Mouse (Mus musculus) forebrain, embryonic 15.5 days (tissue): ENCODE data around the gene Nup188. TPM values are rescaled to one million over a fixed set of nuclear protein-coding genes. Genes with fewer than 3 reads are reported as not detected.

ENCODE experiments used
- ATAC-seq: fragments of 200-750 bp; cut with Nextera tagmentation; replicated peaks from 2 replicates; pipeline ENCODE4 v1.8.0; 2017; ENCODE audit warnings: mild to moderate bottlenecking, moderate TSS enrichment, moderate library complexity
- H3K27ac ChIP-seq: fragments of 300-500 bp; sonication (generic); replicated peaks from 2 replicates; pipeline ENCODE4 v1.5.1; 2015; ENCODE audit warnings: mild to moderate bottlenecking, inconsistent platforms
- H3K27me3 ChIP-seq: fragments of 300-500 bp; sonication (generic); 2 replicates; pipeline ENCODE4 v1.6.1; 2015; ENCODE audit warnings: inconsistent platforms
- H3K36me3 ChIP-seq: fragments of 300-500 bp; sonication (generic); 2 replicates; pipeline ENCODE4 v1.6.1; 2015; ENCODE audit warnings: mild to moderate bottlenecking, inconsistent platforms
- H3K4me1 ChIP-seq: fragments of 300-500 bp; sonication (generic); 2 replicates; pipeline ENCODE4 v1.6.1; 2015; ENCODE audit warnings: inconsistent platforms
- H3K4me2 ChIP-seq: fragments of 300-500 bp; sonication (generic); replicated peaks from 2 replicates; pipeline ENCODE4 v1.6.1; 2015; ENCODE audit warnings: mild to moderate bottlenecking, inconsistent platforms
- H3K4me3 ChIP-seq: fragments of 300-500 bp; sonication (generic); 2 replicates; pipeline ENCODE4 v1.5.1; 2015; ENCODE audit warnings: mild to moderate bottlenecking, inconsistent platforms
- H3K9ac ChIP-seq: fragments of 300-500 bp; sonication (generic); replicated peaks from 2 replicates; pipeline ENCODE4 v1.6.1; 2015; ENCODE audit warnings: mild to moderate bottlenecking, inconsistent platforms
- H3K9me3 ChIP-seq: fragments of 300-500 bp; sonication (generic); 2 replicates; pipeline ENCODE4 v1.6.1; 2016; ENCODE audit warnings: inconsistent platforms
- WGBS: fragments of 180-500 bp; shearing (Covaris S2); methylation state at CpG from one replicate; pipeline ENCODE4 v1.1.7; 2015; ENCODE audit warnings: mixed read lengths; 5-methylcytosine and 5-hydroxymethylcytosine counted together
- microRNA-seq: library from miRNA; unstranded; fragments of <30 nt; microRNA quantifications from one replicate; pipeline ENCODE4, GENCODE M21; 2016
- polyA plus RNA-seq: library from polyadenylated mRNA; unstranded; fragments of >200 nt; fragmentation: Nextera tagmentation; extraction: Ambion mirVana; gene quantifications from 2 replicates; pipeline ENCODE4 v1.2.1, GENCODE M21; 2015

Nup188 gene
- polyA plus RNA-seq, 1 experiment from 2014 or later: 23.5 TPM

DNA sequence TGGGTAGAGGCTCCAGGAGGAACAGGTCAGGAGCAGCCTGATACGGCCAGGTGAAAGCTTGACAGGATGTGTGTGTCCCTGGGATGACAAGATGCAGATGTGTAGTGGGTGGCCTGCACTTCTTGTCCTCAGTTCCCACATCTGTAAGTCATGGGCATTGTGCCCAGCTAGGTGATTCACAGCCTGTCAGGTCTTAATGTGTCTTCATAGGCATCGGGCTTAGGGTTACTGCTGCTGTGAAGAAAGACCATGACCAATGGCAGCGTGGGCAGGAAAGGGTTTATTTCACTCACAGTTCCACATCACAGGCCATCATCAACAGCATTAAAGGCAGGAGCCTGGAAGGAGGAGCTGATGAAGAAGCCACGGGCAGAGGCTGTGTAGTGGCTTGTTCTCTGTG, 99.4 kb downstream of the Nup188 start:
- no peak overlapping the region for H3K27ac ChIP-seq
- H3K4me3 ChIP-seq: no peak overlapping the region
- no peaks in the 10 kb centered on the region for H3K27me3 ChIP-seq
- no peak for ATAC-seq
- H3K4me1 ChIP-seq: no peaks in the 10 kb centered on the region
- H3K9me3 ChIP-seq: no peaks in the 10 kb centered on the region
- no peak overlapping the region for H3K4me2 ChIP-seq
- peaks cover 33% of the 10 kb centered on the region for H3K36me3 ChIP-seq
- 89% methylated on average over 4 of the region's 4 CpGs for WGBS
- H3K9ac ChIP-seq: no peak overlapping the region

DNA sequence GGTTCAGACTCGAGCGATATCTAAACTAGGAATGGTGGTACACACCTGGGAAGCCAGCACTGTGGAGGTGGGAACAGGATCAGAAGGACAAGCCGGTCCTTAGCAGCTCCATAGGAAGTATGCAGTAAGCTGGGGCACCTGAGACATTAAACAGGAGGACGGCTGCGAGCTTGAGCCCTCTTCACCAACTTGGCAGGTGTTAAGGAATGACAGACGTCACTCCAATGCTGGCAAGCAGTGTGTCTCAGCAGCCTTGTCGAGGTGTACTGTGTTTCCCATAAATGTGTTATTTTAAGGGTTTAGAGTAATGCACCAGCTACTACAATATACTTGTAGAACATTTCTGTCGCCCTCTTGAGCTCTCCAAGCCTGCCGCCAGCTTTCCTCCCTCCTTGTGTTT, 100.7 kb downstream of the Nup188 start:
- Histone ChIP-seq H3K4me2 (no peak overlapping the region), H3K36me3 (peaks cover 23% of the 10 kb centered on the region), H3K27me3 (no peaks in the 10 kb centered on the region), H3K4me3 (no peak overlapping the region), H3K9me3 (no peaks in the 10 kb centered on the region), H3K27ac (no peak overlapping the region), H3K9ac (no peak overlapping the region), H3K4me1 (peaks cover 7% of the 10 kb centered on the region)
- ATAC-seq: no peak
- 85% methylated on average over 9 of the region's 9 CpGs for WGBS

DNA sequence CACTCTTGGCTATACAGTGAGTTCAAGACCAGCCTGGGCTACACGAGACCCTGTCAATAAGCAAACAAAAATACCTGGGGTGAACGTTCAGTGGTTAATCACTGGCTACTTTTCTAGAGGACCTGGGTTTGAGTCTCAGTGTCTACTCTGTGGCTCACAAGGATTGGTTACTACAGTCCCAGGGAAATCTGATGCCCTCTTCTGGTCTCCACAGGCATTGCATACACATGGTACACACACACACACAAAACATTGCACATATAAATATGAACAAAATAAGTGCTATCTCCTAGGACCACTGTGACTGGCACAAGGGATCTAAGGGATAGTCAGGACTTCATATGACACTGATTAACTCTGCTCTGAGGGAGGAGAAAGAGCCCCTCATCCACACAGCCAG, 102.8 kb downstream of the Nup188 start:
- H3K27me3 ChIP-seq: no peaks in the 10 kb centered on the region
- no peak overlapping the region for H3K4me2 ChIP-seq
- peaks cover 5% of the 10 kb centered on the region for H3K36me3 ChIP-seq
- no peaks in the 10 kb centered on the region for H3K9me3 ChIP-seq
- no peak overlapping the region for H3K4me3 ChIP-seq
- 89% methylated on average over 2 of the region's 2 CpGs for WGBS
- no peak for ATAC-seq
- no peak overlapping the region for H3K27ac ChIP-seq
- H3K4me1 ChIP-seq: peaks cover 20% of the 10 kb centered on the region
- H3K9ac ChIP-seq: no peak overlapping the region

DNA sequence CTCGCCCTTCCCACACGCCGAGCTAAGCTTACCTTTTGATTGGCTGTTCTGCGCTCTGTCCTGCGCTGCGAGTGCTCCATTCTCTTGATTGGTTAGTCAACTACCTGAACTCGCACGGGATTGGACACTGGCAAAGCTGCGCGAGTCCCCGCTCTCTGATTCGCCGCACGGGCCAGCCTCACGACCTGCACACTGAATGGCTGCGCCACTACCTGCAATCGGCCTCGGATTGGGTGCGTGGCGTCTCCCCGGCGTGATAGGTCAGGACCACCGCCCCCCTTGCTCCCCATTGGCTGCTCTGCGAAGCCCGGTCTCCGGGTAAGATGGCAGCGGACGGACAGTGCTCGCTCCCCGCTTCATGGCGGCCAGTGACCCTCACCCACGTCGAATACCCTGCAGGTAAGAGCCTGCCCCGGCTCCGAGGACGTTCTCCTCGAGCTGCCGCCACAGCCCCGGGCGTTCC, 105.9 kb downstream of the Nup188 start, which contains the start of gene Dolpp1:
Gene Dolpp1, plus strand, starts transcription at position 141 of the 463 bp plus-strand sequence.
- no peaks in the 10 kb centered on the region for H3K27me3 ChIP-seq
- peaks cover 10% of the 10 kb centered on the region for H3K36me3 ChIP-seq
- H3K4me1 ChIP-seq: peaks cover 24% of the 10 kb centered on the region
- no peaks in the 10 kb centered on the region for H3K9me3 ChIP-seq
- H3K4me2 ChIP-seq: peak within 1 kb of the TSS; percentile 98
- peak within 1 kb of the TSS; percentile 81 for H3K9ac ChIP-seq
- under 1% methylated on average over 40 of the region's 40 CpGs for WGBS
- peak within 1 kb of the TSS; percentile 91 for H3K27ac ChIP-seq
- H3K4me3 ChIP-seq: peak within 1 kb of the TSS; percentile 75
- ATAC-seq: peak; percentile 99

DNA sequence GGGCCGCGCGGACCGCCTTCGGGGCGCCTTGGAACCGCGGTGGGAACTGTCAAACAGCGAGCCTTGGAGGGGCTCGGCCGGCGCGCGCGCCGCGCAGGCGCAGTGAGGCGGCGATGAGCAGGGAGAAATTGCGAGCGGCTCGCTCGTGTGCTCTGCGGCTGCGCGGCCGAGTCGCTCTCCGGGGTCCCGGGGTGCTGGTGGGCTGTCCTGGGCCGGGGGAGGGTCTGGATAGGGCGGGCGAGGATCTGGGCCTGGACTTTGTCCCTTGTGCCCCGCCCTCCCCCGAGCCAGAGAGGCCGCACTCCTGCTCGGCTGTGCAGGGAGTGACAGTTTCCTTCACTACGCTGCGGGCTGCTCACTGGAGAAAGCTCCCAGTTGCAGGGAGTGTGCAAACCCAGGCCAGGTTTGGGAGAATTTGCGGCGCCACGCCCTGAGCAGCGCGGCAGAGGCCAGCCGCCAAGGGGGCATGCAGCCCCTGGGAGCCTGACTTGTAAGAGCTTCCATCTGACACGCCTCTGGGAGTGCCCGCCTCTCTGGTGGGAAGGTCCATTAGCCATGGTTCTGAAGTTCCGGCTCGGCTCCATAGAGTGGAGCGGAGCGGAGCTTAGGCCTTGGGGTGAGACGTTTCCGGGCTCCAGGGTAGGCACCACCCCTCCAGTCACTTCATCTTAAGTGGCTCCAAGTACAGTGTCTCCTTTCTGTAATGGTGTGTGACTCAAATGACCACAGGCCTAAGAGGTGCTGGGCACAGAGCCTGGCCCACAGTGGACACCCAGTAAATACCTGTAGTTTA, 106.6 kb downstream of the Nup188 start:
- peak overlapping the region; percentile 75 for H3K4me3 ChIP-seq
- H3K9me3 ChIP-seq: no peaks in the 10 kb centered on the region
- peak overlapping the region; percentile 81 for H3K9ac ChIP-seq
- 1% methylated on average over 44 of the region's 54 CpGs for WGBS
- peak overlapping the region; percentile 91 for H3K27ac ChIP-seq
- H3K4me1 ChIP-seq: peaks cover 24% of the 10 kb centered on the region
- H3K4me2 ChIP-seq: peak overlapping the region; percentile 98
- H3K27me3 ChIP-seq: no peaks in the 10 kb centered on the region
- peaks cover 16% of the 10 kb centered on the region for H3K36me3 ChIP-seq
- peak; percentile 81 for ATAC-seq

DNA sequence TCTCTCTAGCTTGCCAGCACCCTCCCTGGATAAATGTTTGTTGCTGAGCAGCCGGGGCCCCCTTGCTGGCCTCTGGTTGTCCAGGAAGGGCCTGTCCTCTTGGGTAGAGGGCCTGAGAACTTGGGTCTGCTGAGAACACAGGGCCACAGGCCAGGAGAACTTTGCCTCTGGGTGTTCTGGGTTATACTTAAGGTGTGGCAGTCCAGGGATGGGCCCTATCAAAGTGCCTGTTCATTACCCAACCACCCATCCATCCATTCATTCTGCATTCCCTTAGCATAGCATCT, 107.1 kb downstream of the Nup188 start:
- WGBS: 52% methylated on average over 1 of the region's 1 CpGs
- ATAC-seq: no peak

More for the DNA sequence above, 107.1 kb downstream of the Nup188 start:
- Histone ChIP-seq H3K4me1 (peaks cover 24% of the 10 kb centered on the region), H3K27me3 (no peaks in the 10 kb centered on the region), H3K27ac (peak overlapping the region; percentile 91; the same call in 1 of the 2 replicates), H3K9ac (peak overlapping the region; percentile 81), H3K4me3 (peak overlapping the region; percentile 75), H3K9me3 (no peaks in the 10 kb centered on the region), H3K4me2 (peak overlapping the region; percentile 98), H3K36me3 (peaks cover 17% of the 10 kb centered on the region)

Small RNA genes lying within 50 kb of the gene (microRNA-seq; reads per million reads assigned to microRNA genes)
- not detected for gene Gm47292

Other genes with a start within 250 kb of the Nup188 start
- gene Wdr34, start 237.5 kb upstream of the Nup188 start, polyA plus RNA-seq: 70.1 and 76.2 TPM in 2 replicates
- gene Set, start 229.0 kb upstream of the Nup188 start, polyA plus RNA-seq: 445 and 449 TPM in 2 replicates
- 3.5 and 3.9 TPM in 2 replicates for gene Pkn3, start 208.7 kb upstream of the Nup188 start, polyA plus RNA-seq
- 16.7 and 18.6 TPM in 2 replicates for gene Zdhhc12, start 192.7 kb upstream of the Nup188 start, polyA plus RNA-seq
- gene Zer1, start 161.8 kb upstream of the Nup188 start, polyA plus RNA-seq: 14.5 and 15.0 TPM in 2 replicates
- gene Tbc1d13, start 152.7 kb upstream of the Nup188 start, polyA plus RNA-seq: 9.7 and 10.9 TPM in 2 replicates
- gene Endog, start 114.9 kb upstream of the Nup188 start, polyA plus RNA-seq: 13.6 and 14.7 TPM in 2 replicates
- 62.4 and 63.3 TPM in 2 replicates for gene Spout1, start 107.9 kb upstream of the Nup188 start, polyA plus RNA-seq
- 14.3 and 15.7 TPM in 2 replicates for gene Kyat1, start 80.5 kb upstream of the Nup188 start, polyA plus RNA-seq
- 57.6 and 58.2 TPM in 2 replicates for gene Lrrc8a, start 48.7 kb upstream of the Nup188 start, polyA plus RNA-seq
- gene Gm28035, start 45.8 kb upstream of the Nup188 start, polyA plus RNA-seq: 0.64 and 0.70 TPM in 2 replicates
- gene Phyhd1, start 20.2 kb upstream of the Nup188 start, polyA plus RNA-seq: 7.9 and 8.5 TPM in 2 replicates
- not detected in 2 replicates for gene Gm28038, start 5.4 kb upstream of the Nup188 start, polyA plus RNA-seq
- gene Dolk, start 63 bp upstream of the Nup188 start, polyA plus RNA-seq: 31.4 and 34.1 TPM in 2 replicates
- gene Sh3glb2, start 72.9 kb downstream of the Nup188 start, polyA plus RNA-seq: 160 and 165 TPM in 2 replicates
- gene Miga2, start 77.8 kb downstream of the Nup188 start, polyA plus RNA-seq: 27.2 and 27.6 TPM in 2 replicates
- 60.0 and 60.3 TPM in 2 replicates for gene Dolpp1, start 105.9 kb downstream of the Nup188 start, polyA plus RNA-seq
- 20.5 and 22.6 TPM in 2 replicates for gene Crat, start 129.4 kb downstream of the Nup188 start, polyA plus RNA-seq
- 146 and 152 TPM in 2 replicates for gene Ptpa, start 129.6 kb downstream of the Nup188 start, polyA plus RNA-seq
- 2.0 and 2.5 TPM in 2 replicates for gene Ier5l, start 187.8 kb downstream of the Nup188 start, polyA plus RNA-seq